Mouse (Mus musculus): ENCODE measurements at regions not wholly inside any gene's neighbourhood (a gene's known extent, or its start where the extent isn't known, plus 50 kb on each side); places are given as distances from the start of the nearest gene placed in this dataset.
"Not testable (repeated sequence)": the region's sequence is repeated elsewhere in the genome, so short reads cannot be mapped to it uniquely, and the experiment has no call there.

GRCm38 (mm10) chr3:155662280-155662679, 569.0 kb downstream of the Lrriq3 start:
- DNase-seq: no peak

- no peak for DNase-seq
Measured at GRCm38 (mm10) chr3:155672558-155672957, 579.3 kb downstream of the Lrriq3 start.

GRCm38 (mm10) chr3:155680200-155680599, 587.0 kb downstream of the Lrriq3 start:
- DNase-seq: no peak

GRCm38 (mm10) chr3:155682921-155683813, 589.9 kb downstream of the Lrriq3 start:
- peak; percentile 1 for DNase-seq

- DNase-seq: no peak
Measured at GRCm38 (mm10) chr3:155688358-155688757, 595.1 kb downstream of the Lrriq3 start.

GRCm38 (mm10) chr3:155723011-155723510, 629.8 kb downstream of the Lrriq3 start:
- no peak for DNase-seq

- no peak for DNase-seq
Measured at GRCm38 (mm10) chr3:155742421-155742820, 649.2 kb downstream of the Lrriq3 start.

GRCm38 (mm10) chr3:155746601-155747000, 653.4 kb downstream of the Lrriq3 start:
- DNase-seq: not testable (repeated sequence)

- no peak for DNase-seq
Measured at GRCm38 (mm10) chr3:155747511-155747910, 654.3 kb downstream of the Lrriq3 start.

- DNase-seq: no peak
Measured at GRCm38 (mm10) chr3:155757285-155757684, 664.1 kb downstream of the Lrriq3 start.

- no peak for DNase-seq
Measured at GRCm38 (mm10) chr3:155776019-155776418, 682.8 kb downstream of the Lrriq3 start.

GRCm38 (mm10) chr3:155777025-155777424, 683.8 kb downstream of the Lrriq3 start:
- DNase-seq: no peak

GRCm38 (mm10) chr3:155815693-155816092, 722.5 kb downstream of the Lrriq3 start:
- no peak for DNase-seq

- no peak for DNase-seq
Measured at GRCm38 (mm10) chr3:155824863-155825262, 731.6 kb downstream of the Lrriq3 start.

GRCm38 (mm10) chr3:155866286-155866685, 695.3 kb upstream of the Negr1 start:
- DNase-seq: no peak

GRCm38 (mm10) chr3:155875696-155876095, 685.9 kb upstream of the Negr1 start:
- no peak for DNase-seq

GRCm38 (mm10) chr3:155878401-155878800, 683.2 kb upstream of the Negr1 start:
- no peak for DNase-seq

- no peak for DNase-seq
Measured at GRCm38 (mm10) chr3:155880722-155881121, 680.9 kb upstream of the Negr1 start.

- DNase-seq: no peak
Measured at GRCm38 (mm10) chr3:155915981-155916380, 645.6 kb upstream of the Negr1 start.

- no peak for DNase-seq
Measured at GRCm38 (mm10) chr3:155942896-155943295, 618.7 kb upstream of the Negr1 start.

GRCm38 (mm10) chr3:155944042-155944735, 617.4 kb upstream of the Negr1 start:
- no peak for DNase-seq

- no peak for DNase-seq
Measured at GRCm38 (mm10) chr3:155945188-155945587, 616.4 kb upstream of the Negr1 start.

GRCm38 (mm10) chr3:155962496-155962895, 599.1 kb upstream of the Negr1 start:
- not testable (repeated sequence) for DNase-seq

GRCm38 (mm10) chr3:155979636-155980035, 582.0 kb upstream of the Negr1 start:
- no peak for DNase-seq
